Mouse (Mus musculus): Measurements from ENCODE around the gene Pde6d.

GRCm38 (mm10) chr1:86569292-86569860 lies 13.1 kb downstream of the Pde6d start:
- TF ChIP-seq CTCF (IDR thresholded peaks at IDR 0.05; ENCODE audit: low read depth) (no peak), EP300 (IDR thresholded peaks at IDR 0.05; ENCODE audit: low read depth) (no peak)
